Mouse (Mus musculus) gastrocnemius, postnatal 14 days (tissue): ENCODE results near the gene Myl6b. TPM values are rescaled to one million over a fixed set of nuclear protein-coding genes. Genes with fewer than 3 reads are reported as not detected.
"Not testable (repeated sequence)": the region's sequence is repeated elsewhere in the genome, so short reads cannot be mapped to it uniquely, and the experiment has no call there.

Experiments
- DNase-seq: peaks from one replicate; pipeline ENCODE4 v3.0.0; 2021; ENCODE audit warnings: mixed read lengths
- intact Hi-C: fragments of 180-260 bp; cut with DNase I; formaldehyde crosslinking; loops from one replicate; pipeline ENCODE4 v1.15.1; 2025; ENCODE audit warnings: low total_unique reads
- total RNA-seq, 2 experiments: library from RNA; stranded (reverse); gene quantifications; 2 replicates each; pipeline ENCODE4 v1.2.3; 2021

Gene Myl6b
- total RNA-seq, 2 experiments from 2014 or later: 54.6 to 180 TPM

- no peak for DNase-seq
- intact Hi-C loops: no loop called here
These were observed 25.7 kb upstream of the Myl6b start for GRCm38 (mm10) chr10:128524111-128524731.

DNA sequence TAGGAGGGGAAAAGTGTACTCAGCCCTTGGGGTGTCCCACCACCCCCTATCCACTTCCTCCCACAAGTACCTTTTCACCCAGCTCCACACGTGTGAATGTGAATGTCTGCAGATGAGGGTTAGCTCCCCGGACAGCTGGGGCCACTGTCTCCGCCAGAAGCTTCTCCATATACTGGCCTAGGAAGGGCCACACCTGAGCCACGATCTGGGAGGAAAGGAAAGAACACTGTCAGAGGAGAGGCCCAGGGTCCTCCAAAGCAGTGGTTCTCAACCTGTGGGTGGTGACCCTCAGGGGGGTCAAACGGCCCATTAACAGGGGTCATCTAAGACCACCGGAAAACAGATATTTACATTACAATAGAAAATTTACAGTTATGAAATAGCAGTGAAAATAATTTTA lies 23.9 kb upstream of the Myl6b start:
- intact Hi-C loops: no loop called here
- DNase-seq: no peak

GRCm38 (mm10) chr10:128520591-128520990 lies 22.1 kb upstream of the Myl6b start:
- intact Hi-C loops: no loop called here
- DNase-seq: no peak

GRCm38 (mm10) chr10:128518833-128519232 lies 20.3 kb upstream of the Myl6b start:
- intact Hi-C loops: no loop called here
- DNase-seq: peak; percentile 41

DNA sequence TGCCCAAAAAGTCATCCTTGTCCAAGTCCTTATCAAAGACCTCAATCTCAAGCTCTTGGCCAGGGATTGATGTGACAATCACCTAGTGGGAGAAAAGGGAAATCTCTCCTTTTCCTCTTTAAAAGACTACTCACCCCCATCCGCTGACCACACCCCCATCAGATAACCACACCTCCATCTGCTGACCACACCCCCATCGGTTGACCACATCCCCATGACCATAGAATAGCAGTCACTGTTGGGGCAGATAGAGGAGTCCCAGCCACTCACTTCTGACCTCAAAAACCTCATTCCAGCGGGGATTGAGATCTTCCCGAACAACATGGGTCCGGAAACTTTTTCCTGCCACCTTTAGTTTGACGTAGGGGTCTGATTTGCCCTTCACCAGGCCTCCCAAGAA lies 18.2 kb upstream of the Myl6b start:
- DNase-seq: no peak
- intact Hi-C loops: no loop called here

DNA sequence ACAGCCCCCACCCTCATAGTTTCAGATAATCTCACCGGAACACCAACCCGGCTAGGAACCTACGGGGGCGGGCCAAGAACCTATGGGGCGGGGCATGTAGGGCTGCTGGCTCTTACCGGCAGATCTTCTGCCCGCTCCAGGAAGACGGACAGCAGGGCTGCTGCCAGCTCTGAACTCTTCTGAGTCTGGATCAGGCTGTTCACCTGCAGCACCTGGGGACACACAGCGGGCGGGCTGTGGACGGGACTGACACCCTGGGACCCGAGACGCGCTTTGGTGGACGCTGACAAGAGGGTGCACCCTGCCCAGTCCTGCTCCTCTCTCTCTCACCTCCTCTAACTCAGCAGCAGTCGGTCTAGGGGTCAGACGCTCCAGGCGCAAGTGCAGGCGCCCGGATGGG lies 17.5 kb upstream of the Myl6b start:
- no peak for DNase-seq
- intact Hi-C loops: no loop called here

DNA sequence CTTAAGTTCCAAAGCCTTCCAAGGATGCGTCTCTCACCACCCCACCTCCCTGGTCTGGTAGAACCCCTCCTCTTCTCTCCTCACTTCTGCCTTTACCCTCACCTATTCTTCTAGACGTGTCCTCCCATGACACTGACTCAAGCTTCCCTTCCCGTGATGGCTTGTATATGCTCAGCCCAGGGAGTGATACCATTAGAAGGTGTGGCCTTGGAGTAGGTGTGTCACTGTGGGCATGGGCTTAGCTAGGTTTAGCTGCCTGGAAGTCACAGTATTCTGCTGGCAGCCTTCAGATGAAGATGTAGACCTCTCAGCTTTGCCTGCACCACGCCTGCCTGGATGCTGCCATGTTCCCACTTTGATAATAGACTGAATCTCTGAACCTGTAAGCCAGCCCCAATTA lies 16.6 kb upstream of the Myl6b start:
- intact Hi-C loops: no loop called here
- no peak for DNase-seq

- intact Hi-C loops: no loop called here
- DNase-seq: no peak
These were observed 13.3 kb upstream of the Myl6b start for GRCm38 (mm10) chr10:128511761-128512160.

DNA sequence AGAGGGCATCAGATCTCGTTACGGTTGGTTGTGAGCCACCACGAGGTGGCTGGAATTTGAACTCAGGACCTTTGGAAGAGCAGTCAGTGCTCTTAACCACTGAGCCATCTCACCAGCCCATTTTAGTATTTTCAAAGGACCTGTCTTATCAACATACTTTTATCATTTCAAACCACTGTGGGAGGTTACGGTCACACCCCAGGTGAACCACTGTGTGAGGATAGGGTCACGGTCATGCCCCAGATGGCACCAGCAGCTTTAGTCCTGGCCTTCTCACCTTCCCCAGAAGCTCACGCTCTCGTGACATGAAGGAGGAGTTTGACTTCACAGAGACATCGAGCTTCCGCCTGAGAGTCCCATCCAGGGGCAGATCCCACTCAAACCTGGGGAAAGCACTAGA lies 12.7 kb upstream of the Myl6b start:
- no peak for DNase-seq
- intact Hi-C loops: no loop called here

DNA sequence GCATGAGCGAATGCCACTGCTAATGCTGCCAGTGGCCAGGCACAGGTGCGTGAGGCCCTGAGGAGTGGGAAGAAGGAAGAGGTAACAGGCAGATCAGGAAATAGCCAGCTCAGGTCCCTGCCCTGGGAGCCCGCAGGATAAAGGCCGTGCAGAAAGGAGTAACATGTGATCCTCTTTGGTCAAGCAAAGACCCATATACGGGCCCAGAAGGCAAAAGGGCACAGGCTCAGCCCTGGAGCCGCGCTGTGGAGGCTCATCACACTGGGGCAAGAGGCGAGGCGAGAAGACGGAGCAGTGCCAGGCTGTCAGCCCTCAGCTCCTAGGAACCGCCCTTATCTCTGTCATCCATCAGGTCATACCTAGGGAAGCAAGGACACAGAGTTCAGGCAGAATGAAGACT lies 11.8 kb upstream of the Myl6b start:
- intact Hi-C loops: no loop called here
- no peak for DNase-seq

GRCm38 (mm10) chr10:128509831-128510230 lies 11.3 kb upstream of the Myl6b start:
- intact Hi-C loops: no loop called here
- no peak for DNase-seq

DNA sequence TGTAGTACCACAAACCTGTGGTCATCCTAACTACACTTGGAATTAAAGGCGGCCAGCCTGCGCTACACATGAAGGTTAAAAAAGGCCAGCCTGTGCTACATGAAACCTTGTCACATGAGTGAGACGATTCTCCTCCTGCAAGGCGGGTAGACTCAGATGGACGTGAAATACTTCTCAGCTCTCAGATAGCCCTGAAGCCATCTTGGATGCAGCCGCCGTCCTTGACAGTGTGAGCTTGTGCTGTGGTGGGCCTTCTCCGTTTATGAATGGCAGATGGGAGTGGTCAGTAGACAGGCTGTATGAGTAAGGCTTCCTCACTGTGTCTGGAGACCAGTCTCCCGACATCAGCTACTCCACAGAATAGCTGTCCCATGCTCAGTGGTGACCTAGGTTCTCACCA lies 10.7 kb upstream of the Myl6b start:
- intact Hi-C loops: no loop called here
- DNase-seq: no peak

DNA sequence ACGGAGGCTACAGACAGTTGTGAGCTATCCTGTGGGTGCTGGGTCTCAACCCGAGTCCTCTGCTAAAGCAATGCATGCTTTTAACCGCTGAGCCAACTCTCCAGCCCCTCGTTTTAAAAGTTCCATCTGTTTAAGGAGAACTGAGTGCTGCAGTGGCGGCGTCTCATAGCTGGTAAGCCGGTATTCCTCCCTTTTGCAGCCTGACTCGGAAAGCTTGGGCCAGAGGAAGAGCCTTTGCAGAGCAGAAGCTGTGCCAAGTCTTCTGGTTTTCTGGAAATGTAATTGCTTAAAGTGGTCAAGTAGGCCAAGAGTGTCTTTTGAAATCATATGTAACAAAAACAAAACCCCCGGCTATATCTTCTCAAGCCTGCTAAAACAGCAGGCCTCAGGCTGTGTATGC lies 9.8 kb upstream of the Myl6b start:
- intact Hi-C loops: no loop called here
- no peak for DNase-seq

DNA sequence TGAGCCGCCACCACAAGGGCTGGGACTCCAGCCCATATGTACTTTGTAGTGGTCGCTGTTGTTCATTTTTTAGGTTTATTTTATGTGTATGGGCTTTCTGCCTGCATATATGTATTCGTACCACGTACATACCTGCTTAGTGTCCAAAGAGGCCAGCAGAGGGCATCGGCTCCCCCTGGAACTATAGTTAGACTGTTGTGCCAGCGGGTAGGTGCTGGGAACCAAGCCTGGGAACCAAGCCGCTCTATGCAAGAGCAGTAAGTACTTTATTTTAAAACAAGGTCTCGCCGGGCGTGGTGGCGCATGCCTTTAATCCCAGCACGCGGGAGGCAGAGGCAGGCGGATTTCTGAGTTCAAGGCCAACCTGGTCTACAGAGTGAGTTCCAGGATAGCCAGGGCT lies 7.5 kb upstream of the Myl6b start:
- no peak for DNase-seq
- intact Hi-C loops: no loop called here

DNA sequence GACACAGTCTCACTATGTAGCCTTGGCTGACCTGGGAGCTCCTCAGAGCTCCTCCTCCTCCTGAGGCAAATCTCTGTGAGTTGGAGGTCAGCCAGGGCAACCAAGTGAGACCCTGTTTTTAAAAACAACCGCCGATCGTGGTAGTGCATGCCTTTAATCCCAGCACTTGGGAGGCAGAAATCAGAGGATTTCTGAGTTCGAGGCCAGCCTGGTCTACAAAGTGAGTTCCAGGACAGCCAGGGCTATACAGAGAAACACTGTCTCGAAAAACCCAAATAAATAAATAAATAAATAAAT lies 6.8 kb upstream of the Myl6b start:
- intact Hi-C loops, DNase-seq: not testable (repeated sequence)

GRCm38 (mm10) chr10:128504641-128505370 lies 6.3 kb upstream of the Myl6b start:
- intact Hi-C loops: no loop called here

GRCm38 (mm10) chr10:128504012-128504411 lies 5.5 kb upstream of the Myl6b start:
- DNase-seq: no peak
- intact Hi-C loops: no loop called here

More at GRCm38 (mm10) chr10:128504641-128505370, 6.3 kb upstream of the Myl6b start:
- no peak for DNase-seq

DNA sequence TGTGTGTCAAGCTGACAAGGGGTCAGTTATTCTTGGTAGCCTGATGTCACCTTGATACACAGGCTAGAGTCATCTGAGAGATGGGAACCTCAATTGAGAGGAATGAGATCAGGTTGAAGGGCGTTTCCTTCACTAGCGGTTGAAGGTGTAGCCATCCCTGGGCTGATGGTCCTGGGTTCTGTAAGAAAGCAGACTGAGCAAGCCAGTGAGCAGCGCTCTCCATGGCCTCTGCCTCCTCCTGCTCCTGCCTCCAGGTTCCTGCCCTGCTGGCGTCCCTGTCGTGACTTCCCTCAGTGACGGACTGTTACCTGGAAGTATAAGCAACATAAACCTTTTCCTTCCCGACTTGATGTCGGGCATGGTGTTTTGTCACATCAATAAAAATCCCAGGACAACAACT lies 5.0 kb upstream of the Myl6b start:
- intact Hi-C loops: no loop called here
- no peak for DNase-seq

- intact Hi-C loops: no loop called here
- no peak for DNase-seq
These were observed 3.9 kb upstream of the Myl6b start for GRCm38 (mm10) chr10:128502341-128502740.

GRCm38 (mm10) chr10:128499116-128499671 lies 709 bp upstream of the Myl6b start:
- peak; percentile 73 for DNase-seq
- intact Hi-C loops: no loop called here

DNA sequence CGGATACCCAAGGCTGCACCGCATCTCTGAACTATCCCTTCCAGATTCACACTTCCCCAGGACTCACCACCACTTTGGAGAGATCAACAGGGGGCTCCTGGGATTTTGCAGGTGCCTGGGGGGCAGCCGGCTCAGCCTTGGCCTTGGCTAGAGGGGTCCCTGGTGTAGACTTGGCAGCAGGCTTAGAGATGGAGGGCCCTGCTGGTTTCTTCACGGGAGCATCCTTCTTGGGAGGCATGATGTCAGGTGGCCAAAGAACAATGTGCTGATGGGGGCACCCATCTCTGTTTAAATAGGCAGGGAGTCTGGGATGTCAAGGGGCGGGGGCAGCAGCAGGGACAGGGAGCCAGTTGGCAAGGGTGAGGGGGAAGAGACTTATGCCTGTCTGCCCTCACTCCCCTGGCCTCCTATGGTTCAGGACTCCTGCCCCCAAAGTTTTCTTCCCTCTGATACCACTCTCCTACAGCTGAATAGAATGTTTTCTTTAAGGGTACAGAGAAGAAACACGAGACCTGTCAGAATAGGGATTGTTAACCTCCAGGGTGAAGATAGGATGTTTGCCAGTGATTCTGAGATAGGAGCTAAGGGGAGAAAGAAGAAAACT lies 1.2 kb downstream of the Myl6b start:
- intact Hi-C loops: no loop called here
- DNase-seq: no peak
